Mouse (Mus musculus) lung, adult 2 months (tissue): ENCODE results near the gene 1700034J05Rik.

Source experiments
- CTCF ChIP-seq: fragments of 200-500 bp; IDR thresholded peaks from 2 replicates; pipeline ENCODE4 v1.5.1; 2011; ENCODE audit warnings: mild to moderate bottlenecking, low read length, control low read depth; ENCODE audit not compliant: insufficient read depth
- POLR2A ChIP-seq: fragments of 200-500 bp; IDR thresholded peaks from 2 replicates; pipeline ENCODE4 v1.6.1; 2011; ENCODE audit warnings: low read depth, mild to moderate bottlenecking, control low read depth, low read length, borderline replicate concordance; ENCODE audit errors: extremely low read depth

- TF ChIP-seq POLR2A (no peak), CTCF (no peak)
Observed at GRCm38 (mm10) chr6:146979953-146980352, 25.7 kb upstream of the 1700034J05Rik start.
